Mouse (Mus musculus) lung, postnatal 36 days (tissue): Measurements from ENCODE around the gene RPS10-NUDT3.

Source experiments
- DNase-seq: peaks from one replicate; pipeline ENCODE4 v3.0.0; 2022; ENCODE audit warnings: mixed read lengths

Gene RPS10-NUDT3

DNA sequence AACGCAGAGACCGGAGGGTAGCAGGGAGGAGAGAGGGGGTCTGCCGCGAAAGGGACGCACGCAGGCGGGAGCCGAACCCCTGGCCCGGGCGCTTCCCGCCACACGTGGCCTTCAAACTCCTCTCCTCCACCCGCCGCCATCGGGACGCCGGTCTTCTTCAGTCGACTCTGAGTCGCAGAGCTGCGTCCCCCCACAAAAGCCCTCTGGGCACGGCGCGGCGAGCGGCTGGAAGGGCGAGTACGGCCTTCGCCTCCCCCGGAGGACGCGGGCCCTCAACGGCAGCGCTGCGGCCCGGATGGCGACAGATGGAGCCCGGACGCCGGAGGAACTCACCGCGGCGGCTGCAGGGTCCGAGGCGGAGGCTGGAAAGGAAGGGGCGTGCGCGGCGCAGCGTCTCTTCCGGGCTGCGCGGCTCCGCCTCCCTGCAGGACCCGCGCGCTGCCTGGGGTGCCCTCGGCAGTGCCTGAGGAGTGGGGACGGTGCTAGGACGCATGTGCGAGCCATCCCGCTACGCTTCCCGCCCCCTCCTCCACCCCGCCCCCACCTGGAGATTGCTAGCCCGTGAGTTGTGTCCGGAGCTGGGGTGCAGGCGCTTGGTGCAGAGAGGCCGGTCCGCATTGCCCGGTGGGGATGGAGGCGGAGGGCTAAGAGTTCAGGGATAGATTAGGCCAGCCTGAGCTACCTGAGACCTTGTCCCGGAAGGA, at the start of gene RPS10-NUDT3:
TSS of gene RPS10-NUDT3 (minus strand) at position 352 of the 704 bp plus-strand sequence.
- DNase-seq, result peak; percentile 93

DNA sequence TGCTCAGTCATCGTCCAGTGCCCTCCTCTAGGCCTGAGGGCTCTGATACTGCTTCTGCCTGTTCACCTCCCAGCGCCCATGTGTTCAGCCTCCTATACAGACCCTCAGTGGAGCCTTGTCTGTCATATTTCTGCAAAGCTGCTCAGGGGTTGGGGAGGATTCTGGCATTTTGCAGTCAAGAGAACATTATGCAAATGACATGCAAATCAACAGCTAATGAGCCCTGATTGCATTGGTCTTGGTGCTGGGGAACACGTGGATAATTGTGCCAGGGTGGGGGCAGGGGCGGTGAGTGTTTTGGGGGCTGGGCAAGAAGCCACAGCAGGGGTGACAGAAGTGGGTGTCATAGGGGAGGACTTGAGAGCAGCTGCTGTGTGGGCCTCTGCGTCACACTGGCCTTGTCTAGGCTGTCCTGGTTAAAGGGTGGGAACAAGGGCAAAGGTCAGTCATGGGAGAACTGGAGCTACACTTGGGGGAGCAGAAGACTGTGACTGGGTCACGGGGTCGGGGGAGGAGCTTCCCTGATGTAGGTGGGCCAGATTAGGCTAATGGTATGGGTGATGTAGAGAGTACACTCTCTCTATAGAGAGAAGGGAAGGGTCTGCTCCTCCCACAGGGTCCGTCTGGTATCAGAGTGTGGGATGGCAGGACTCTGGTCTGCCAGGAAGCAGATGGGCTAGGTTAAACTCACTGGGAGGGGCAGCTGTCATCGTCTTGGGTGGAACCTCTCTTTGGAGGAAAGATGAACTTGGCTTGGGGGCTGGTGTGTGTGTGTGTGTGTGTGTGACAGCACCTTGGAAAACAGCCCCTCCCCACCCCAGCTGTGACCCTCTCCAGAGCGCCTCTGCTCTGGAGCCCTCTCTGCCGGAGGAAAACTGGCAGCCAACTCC, 44.1 kb upstream of the RPS10-NUDT3 start:
- DNase-seq, result no peak

DNA sequence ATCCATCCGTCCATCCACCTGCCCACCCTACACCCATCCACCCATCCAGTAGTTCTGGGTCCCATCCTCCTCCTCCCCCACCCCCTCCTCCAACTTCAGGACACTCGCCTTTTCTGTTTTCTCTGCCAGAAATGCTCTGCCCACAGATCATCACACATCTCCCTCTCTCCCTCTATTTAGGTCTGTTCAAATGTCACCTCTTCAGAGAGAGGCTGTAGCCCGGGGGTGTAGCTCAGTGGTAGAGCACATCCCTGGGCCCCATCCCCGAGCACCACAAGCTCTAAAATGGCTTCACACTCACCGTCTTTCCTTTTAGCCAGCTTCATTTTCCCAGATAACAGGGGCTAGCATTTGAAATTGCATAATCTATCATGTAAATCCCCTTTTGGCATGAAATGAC, 42.7 kb upstream of the RPS10-NUDT3 start:
- DNase-seq, result no peak

DNA sequence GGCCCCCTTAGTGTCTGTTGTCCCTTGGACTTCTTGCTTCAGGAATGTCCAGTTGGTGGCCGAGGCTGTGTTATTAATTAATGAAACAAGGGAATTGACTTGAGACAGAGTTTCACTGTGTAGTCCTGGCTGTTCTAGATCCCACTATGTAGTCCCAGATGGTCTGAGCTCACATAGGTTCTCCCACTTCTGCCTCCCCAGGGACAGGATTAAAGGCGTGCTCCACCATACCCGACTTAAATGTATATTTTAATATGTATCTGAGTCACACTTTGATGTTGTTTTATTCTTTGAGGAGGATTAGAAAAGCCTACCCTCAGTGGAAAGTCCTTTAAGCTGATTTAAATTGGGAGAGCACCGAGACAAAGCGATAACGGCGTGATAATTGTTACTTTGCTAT, 41.2 kb upstream of the RPS10-NUDT3 start:
- no peak for DNase-seq

GRCm38 (mm10) chr17:27675453-27675852, 40.4 kb upstream of the RPS10-NUDT3 start:
- DNase-seq, result no peak

DNA sequence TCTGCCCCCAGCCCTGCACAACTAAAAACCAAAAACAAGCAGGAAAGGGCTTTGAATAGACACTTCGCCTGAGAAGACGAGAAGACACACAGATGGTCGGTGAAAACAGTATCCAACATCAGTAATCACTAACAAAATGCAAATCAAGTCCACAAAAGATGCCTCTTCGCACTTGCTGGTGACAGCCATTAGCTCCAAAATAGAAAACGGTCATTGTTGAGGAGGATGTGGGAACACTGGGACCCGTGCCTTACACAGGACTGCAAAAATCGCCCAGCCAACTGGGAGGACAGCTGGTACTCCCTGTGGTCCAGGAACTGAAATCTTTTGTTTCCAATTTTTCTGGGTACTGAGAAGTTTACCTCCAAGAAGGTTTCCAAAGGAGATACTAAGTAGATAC, 38.9 kb upstream of the RPS10-NUDT3 start:
- DNase-seq, result no peak

GRCm38 (mm10) chr17:27671720-27672119, 36.7 kb upstream of the RPS10-NUDT3 start:
- DNase-seq, result no peak

DNA sequence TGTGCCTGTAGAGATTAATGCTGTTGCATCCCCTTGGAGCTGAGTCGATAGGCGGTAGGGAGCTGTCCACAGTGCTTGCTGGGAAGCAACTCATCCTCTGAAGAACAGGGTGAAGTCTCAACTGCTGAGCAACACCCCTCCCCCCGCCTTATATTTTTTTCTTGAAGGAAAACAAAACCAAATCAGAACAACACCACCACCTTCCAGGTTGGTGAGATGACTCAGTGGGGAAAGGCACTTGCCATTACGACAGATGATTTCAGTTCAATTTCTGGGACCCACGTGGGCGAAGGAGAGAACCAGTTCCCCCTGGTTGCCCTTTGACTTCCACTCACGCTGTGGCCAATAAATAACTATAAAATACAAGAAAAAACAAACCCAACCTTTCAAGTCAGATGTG, 23.7 kb upstream of the RPS10-NUDT3 start:
- no peak for DNase-seq

DNA sequence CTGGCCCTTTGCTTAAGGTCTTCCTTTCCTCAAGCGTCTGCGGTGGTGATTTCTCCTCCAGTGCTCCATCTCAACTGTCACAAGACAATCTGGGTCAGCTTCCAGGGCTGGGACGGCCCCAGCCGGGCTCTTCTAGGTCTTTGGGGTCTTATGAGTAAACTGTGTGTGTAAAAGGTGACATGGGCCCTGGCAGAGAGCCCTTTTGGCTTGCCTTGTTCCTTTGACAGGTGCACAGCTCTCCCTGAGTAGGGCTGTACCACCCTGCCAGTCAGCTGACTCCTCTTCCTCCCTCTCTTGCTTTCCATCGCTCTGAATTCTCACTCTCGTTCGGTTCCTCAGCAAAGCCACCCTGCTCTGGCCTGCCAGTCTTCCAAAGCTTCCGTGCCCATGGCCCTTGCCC, 22.1 kb upstream of the RPS10-NUDT3 start:
- DNase-seq, result no peak

- no peak for DNase-seq
These were observed 21.4 kb upstream of the RPS10-NUDT3 start for GRCm38 (mm10) chr17:27656414-27656813.

DNA sequence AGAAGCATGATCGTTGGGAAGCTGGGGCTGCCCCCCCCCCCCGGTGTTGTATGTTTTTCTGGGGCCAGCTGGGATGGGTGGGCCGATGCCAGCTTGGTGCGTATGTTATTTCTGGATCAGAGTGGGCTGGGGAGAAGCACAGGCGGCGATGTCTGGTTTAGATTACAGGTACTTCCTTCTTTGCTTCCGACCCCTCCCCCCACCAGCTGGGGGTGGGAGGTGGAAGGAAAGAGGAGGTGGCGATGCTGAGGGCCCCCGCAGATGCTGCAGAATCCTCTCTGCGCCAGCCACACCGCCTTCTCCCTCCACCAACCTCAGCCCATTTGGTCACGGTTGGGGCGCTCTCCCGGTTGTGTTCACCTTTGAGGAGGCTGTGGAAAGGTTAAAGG, 21.0 kb upstream of the RPS10-NUDT3 start:
- no peak for DNase-seq

- peak; percentile 23 for DNase-seq
These were observed 20.3 kb upstream of the RPS10-NUDT3 start, which contains the start of gene Pacsin1 for GRCm38 (mm10) chr17:27655089-27656010. Gene Pacsin1, plus strand, starts transcription at chr17:27655509.

GRCm38 (mm10) chr17:27653253-27653959, 18.4 kb upstream of the RPS10-NUDT3 start:
- DNase-seq, result no peak

- DNase-seq, result no peak
These were observed 17.2 kb upstream of the RPS10-NUDT3 start for GRCm38 (mm10) chr17:27652046-27652790.

DNA sequence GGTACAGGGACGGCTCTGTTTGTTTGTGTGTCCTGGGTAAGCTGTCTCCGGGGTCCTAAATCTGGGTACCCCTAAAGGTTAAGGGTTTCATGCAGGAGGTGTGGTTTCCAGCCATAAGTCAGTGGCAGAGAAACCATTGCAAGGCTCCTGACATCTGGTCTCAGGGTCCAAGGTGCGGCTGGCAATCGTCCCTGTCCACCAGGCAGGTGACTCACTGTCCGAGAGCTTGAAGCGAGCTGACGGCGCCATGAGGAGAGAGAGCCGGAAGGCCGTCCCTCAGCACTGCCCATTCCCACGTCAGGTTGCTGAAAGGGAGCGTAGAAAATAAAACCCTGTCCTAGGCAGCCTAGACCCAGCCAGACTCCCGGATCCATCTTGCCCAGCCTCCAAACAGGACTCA, 15.6 kb upstream of the RPS10-NUDT3 start:
- no peak for DNase-seq

- DNase-seq, result peak; percentile 84
These were observed 15.1 kb upstream of the RPS10-NUDT3 start for GRCm38 (mm10) chr17:27650160-27650559.

- DNase-seq, result no peak
These were observed 10.8 kb upstream of the RPS10-NUDT3 start for GRCm38 (mm10) chr17:27645807-27646206.

DNA sequence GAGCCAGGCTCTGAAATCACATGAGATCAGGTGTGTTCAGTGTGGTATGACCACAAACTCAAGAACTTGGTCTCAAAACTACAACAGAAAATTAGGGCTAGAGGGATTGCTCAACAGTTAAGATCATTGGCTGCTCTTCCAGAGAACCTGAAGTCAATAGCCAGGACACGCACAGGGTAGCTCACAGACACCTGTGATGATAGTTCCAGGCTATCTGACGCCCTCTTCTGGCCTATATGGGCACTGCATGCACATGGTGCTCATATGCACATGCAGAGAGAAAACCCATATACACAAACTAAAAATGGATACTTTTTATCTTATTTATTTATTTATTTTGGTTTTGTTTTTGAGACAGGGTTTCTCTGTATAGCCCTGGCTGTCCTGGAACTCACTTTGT, 9.6 kb upstream of the RPS10-NUDT3 start:
- DNase-seq, result no peak

DNA sequence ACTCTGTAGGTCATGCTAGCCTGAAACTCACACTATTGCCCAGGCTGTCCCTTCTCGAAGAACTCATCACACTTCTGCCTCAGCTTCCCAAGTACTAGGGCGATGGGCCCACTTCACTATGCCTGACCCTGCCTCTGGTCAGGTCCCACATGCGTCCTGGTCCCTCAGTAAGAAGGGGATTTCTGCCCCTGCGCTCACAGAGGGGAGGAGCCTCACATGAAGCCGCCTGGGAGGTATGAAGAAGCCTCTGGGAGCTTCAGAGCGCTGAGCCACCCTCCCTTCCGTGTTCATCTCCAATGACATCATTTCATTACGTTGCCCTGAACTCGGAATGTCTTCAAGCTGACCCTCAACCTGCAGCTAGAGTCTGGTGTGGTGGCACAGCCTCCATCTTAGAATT, 8.7 kb upstream of the RPS10-NUDT3 start:
- no peak for DNase-seq

DNA sequence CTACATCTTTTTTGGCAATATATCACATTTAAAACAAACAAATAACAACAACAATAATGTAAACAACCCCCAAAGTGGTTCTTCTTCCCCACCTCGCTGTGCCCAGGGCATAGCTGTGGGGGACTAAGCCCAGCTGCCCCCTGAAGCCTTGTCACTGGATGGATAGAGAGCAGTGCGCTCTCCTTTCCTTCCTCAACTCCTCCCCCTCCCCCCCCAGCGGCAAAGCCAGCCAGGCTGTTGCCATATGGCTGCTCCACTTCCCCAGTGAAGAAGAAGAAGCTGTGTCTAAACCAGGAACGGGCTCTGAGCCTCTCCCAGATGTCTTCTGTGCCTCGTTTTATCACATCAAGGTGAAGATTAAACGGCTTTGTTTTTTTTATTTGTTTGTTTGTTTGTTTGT, 8.1 kb upstream of the RPS10-NUDT3 start:
- DNase-seq, result no peak

DNA sequence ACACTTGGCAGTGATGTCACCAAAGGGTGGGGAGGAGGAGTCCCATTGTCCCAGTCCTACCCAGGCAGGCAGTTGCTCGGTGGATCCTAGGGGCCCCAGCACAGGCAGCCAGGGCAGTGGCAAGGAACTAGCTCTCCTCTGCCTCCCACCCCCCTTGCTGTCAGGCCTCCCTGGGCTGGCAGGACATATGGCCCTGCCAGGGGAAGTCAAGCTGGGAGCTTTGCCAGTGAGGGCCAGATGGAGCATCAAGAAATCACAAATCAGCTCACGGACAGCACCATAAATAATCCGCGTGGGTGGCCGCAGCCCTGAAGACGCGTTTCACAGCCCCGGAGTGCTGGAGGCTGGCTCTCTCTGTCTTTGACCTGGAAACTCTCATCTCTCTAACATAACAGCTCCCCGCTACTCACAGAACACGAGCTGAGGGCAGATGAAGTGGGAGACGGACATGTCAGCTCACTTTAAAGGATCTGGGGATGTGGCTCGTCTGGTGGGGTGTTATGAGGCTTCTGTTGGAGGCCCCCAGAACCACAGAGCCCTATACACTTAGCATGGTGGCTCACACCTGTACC, 7.6 kb upstream of the RPS10-NUDT3 start:
- no peak for DNase-seq
